12 mouse cellular contexts compared by ENCODE assay signal in genomic region chr16:86544121-86544520, GRCm38 (mm10).
"Had no signal": no experiment of that assay in that cellular context is flagged by ENCODE, and none has a peak within 500 bp of the region (broad histone marks: within the 10 kb centered on the region; RNA-seq: fewer than 3 reads in every experiment).

No protein-coding gene starts in this region.

- DNase-seq: retina, postnatal 1 day; right cerebral cortex, adult 18-20 months; right cerebral cortex, postnatal 14 days; right cerebral cortex, postnatal 25 days; right cerebral cortex, postnatal 4 days; spleen, adult 18-20 months; thymus, adult 18-20 months; thymus, adult 2 months; thymus, postnatal 14 days; thymus, postnatal 25 days; thymus, postnatal 36 days; thymus, postnatal 4 days had no signal
